Mouse (Mus musculus) left cerebral cortex, adult 2 months (tissue): ENCODE data around the gene Dlgap5. TPM values are rescaled to one million over a fixed set of nuclear protein-coding genes. Genes with fewer than 3 reads are reported as not detected.

ENCODE experiments used
- DNase-seq, 2 experiments: peaks; one replicate each; pipeline ENCODE4 v3.0.0; 2021 to 2022; ENCODE audit warnings: low spot score in 2 of 2, mixed read lengths in 1 of 2; ENCODE audit errors: extremely low spot score in 1 of 2
- H3K27ac ChIP-seq: fragments of 200-600 bp; 2 replicates; pipeline ENCODE4 v1.8.1; 2022
- H3K4me3 ChIP-seq: fragments of 200-600 bp; 2 replicates; pipeline ENCODE4 v1.8.1; 2022
- CTCF ChIP-seq: fragments of 200-600 bp; IDR thresholded peaks from 2 replicates; pipeline ENCODE4 v1.8.1; 2022; ENCODE audit warnings: antibody characterized with exemption, mild to moderate bottlenecking, moderate library complexity
- intact Hi-C: fragments of 180-260 bp; cut with DNase I; formaldehyde crosslinking; loops from one replicate; pipeline ENCODE4 v1.15.1; 2025
- total RNA-seq, 2 experiments: library from RNA; stranded (reverse); gene quantifications; 2 replicates each; pipeline ENCODE4 v1.2.3; 2021

Dlgap5 gene
- total RNA-seq, 2 experiments from 2014 or later, result 0.43 to 0.47 TPM

DNA sequence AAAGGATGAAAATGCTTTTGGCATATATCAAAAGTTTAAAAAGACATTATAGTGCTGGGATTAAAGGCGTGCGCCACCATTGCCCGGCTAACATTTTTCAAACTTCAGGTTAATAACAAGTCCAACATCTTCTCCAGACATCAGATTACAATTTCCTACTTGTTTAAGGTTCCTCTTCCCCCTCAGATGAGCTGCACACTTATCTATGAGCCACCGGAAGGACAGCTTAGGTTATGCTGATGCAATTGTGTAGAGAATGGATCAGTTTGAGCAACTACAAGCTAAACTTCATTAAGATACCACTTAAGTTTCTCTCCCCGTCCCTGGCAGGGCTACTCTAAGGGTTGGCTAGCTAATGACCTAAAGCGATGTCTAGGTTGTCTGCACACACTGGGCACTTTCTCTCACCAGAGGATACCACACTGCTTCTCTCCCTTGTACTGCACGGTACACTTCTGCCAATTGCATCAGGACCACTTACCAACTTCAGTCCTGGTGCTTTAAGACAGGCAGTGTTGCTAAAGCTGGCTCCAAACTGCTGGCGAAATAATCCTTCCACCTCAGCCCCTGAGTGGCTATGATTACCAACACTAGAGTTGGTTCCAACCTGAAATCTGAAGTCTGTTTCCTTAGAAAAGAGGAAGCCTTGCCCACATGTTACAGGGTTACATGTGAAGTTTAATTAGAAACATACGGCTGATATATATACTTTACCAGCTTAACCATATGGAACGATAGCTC lies 24.7 kb downstream of the Dlgap5 start:
- no peak overlapping the region for H3K27ac ChIP-seq
- TF ChIP-seq CTCF, result no peak
- no peak overlapping the region for H3K4me3 ChIP-seq
- intact Hi-C loops, result no loop called here
- no peak for DNase-seq

DNA sequence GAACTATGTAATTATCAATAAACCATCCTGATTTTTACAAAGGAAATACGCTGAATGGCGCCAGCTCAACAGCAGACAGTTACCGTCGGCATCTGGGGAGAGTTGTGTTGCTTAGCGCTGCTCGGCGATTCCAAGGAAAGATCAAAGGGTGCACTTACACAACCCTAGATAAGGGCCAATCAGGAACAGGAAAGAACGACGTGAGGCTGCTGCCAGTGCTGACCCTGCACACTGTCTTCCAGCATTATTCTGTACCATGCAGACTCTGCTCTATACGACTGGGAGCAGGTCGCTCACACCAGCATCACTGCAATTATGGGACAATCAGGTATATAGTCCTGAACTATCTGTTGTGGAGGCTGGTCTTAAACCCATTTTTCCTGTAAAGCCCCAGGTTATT lies 32.1 kb downstream of the Dlgap5 start:
- no peak for TF ChIP-seq CTCF
- Histone ChIP-seq H3K27ac (no peak overlapping the region), H3K4me3 (no peak overlapping the region)
- intact Hi-C loops, result no loop called here
- no peak for DNase-seq

- TF ChIP-seq CTCF, result no peak
- Histone ChIP-seq H3K4me3 (no peak overlapping the region), H3K27ac (no peak overlapping the region)
- no peak for DNase-seq
- intact Hi-C loops, result no loop called here
Observed at GRCm38 (mm10) chr14:47384653-47385052, 33.6 kb downstream of the Dlgap5 start.

- intact Hi-C loops, result no loop called here
- Histone ChIP-seq H3K27ac (no peak overlapping the region), H3K4me3 (no peak overlapping the region)
- DNase-seq, result no peak
- no peak for TF ChIP-seq CTCF
Observed at GRCm38 (mm10) chr14:47383911-47384310, 34.3 kb downstream of the Dlgap5 start.

GRCm38 (mm10) chr14:47378336-47378735 lies 39.9 kb downstream of the Dlgap5 start:
- TF ChIP-seq CTCF, result no peak
- no peak overlapping the region for H3K4me3 ChIP-seq
- intact Hi-C loops, result no loop called here
- H3K27ac ChIP-seq, result no peak overlapping the region
- no peak for DNase-seq

DNA sequence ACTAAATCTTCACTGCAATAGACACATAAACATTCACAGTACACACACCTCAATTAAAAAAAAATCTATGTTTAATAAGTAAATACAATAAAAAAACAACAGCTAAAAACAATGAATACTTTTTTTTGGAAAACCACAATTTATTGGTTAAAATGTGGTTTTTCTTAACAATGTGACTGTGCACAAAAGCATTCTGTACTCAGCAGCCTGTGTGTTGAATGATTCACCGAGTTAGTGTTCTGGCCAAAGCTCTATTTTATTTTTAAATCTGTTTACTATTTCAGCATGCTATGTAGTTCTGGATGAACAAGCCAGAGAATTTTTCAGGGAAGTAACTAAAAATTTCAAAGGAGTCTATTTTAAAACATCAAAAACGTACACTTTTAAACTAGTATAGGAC lies 41.7 kb downstream of the Dlgap5 start:
- no peak for DNase-seq

GRCm38 (mm10) chr14:47373728-47374678 lies 44.2 kb downstream of the Dlgap5 start:
- intact Hi-C loops, result no loop called here
- DNase-seq, result no peak
- TF ChIP-seq CTCF, result no peak
- Histone ChIP-seq H3K4me3 (peak overlapping the region; percentile 39), H3K27ac (no peak overlapping the region)

More for the DNA sequence above, 41.7 kb downstream of the Dlgap5 start:
- Histone ChIP-seq H3K4me3 (no peak overlapping the region), H3K27ac (no peak overlapping the region)
- no peak for TF ChIP-seq CTCF
- intact Hi-C loops, result no loop called here

- no peak for DNase-seq
- intact Hi-C loops, result no loop called here
- TF ChIP-seq CTCF, result no peak
- H3K4me3 ChIP-seq, result no peak overlapping the region
- H3K27ac ChIP-seq, result no peak overlapping the region
Observed at GRCm38 (mm10) chr14:47371689-47372088, 46.5 kb downstream of the Dlgap5 start.

- H3K27ac ChIP-seq, result no peak overlapping the region
- H3K4me3 ChIP-seq, result no peak overlapping the region
- TF ChIP-seq CTCF, result no peak
- intact Hi-C loops, result no loop called here
- DNase-seq, result no peak
Observed at GRCm38 (mm10) chr14:47370790-47371189, 47.4 kb downstream of the Dlgap5 start.

- DNase-seq, result no peak
- no peak for TF ChIP-seq CTCF
Observed at GRCm38 (mm10) chr14:47369741-47370140, 48.5 kb downstream of the Dlgap5 start.

DNA sequence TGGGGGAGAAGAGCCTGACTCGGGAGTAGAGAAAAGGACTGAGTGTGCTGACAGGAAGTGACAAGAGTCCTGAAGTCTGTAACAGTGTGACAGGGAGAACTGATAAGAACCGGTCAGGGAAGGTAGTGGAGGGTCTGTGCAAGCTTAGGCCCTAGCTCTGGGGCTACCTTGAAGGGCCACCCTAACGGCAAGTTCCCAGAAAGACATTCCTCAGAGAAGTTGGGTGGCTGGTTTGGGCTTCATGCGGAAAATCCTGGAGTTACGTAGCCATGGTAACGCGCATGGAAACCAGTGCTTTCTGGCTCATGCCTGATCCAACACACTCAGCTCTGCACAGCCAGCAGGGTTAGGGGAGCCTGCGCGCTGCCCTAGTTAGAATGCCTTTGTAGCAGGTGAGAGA lies 50.7 kb downstream of the Dlgap5 start, which contains the start of gene Lgals3:
TSS of gene Lgals3 (plus strand) at position 291 of the 400 bp plus-strand sequence.
- peak; percentile 37 to 55 for DNase-seq
- intact Hi-C loops, result no loop called here
- Histone ChIP-seq H3K27ac (no peak within 1 kb of the TSS; the same call in 1 of the 2 replicates), H3K4me3 (no peak within 1 kb of the TSS)
- TF ChIP-seq CTCF, result no peak

More at GRCm38 (mm10) chr14:47369741-47370140, 48.5 kb downstream of the Dlgap5 start:
- Histone ChIP-seq H3K27ac (no peak overlapping the region), H3K4me3 (no peak overlapping the region)
- intact Hi-C loops, result no loop called here

- Histone ChIP-seq H3K4me3 (no peak overlapping the region), H3K27ac (no peak overlapping the region)
- no peak for TF ChIP-seq CTCF
- DNase-seq, result peak in 1 of 2 experiments; percentile 21
- intact Hi-C loops, result no loop called here
Observed at GRCm38 (mm10) chr14:47366881-47367321, 51.3 kb downstream of the Dlgap5 start.
